Mouse (Mus musculus) embryonic fibroblast, embryonic 13.5 days (primary cell): ENCODE measurements at regions not wholly inside any gene's neighbourhood (a gene's known extent, or its start where the extent isn't known, plus 50 kb on each side); places are given as distances from the start of the nearest gene placed in this dataset.

ENCODE experiments used
- CTCF ChIP-seq: IDR thresholded peaks from 2 replicates; pipeline ENCODE4 v1.5.1; 2011; ENCODE audit warnings: mild to moderate bottlenecking, control low read depth, low read length, moderate library complexity, borderline replicate concordance; ENCODE audit not compliant: insufficient read depth
- POLR2A ChIP-seq: IDR thresholded peaks from 2 replicates; pipeline ENCODE4 v1.6.1; 2011; ENCODE audit warnings: low read depth, mild to moderate bottlenecking, control low read depth, low read length, moderate library complexity

DNA sequence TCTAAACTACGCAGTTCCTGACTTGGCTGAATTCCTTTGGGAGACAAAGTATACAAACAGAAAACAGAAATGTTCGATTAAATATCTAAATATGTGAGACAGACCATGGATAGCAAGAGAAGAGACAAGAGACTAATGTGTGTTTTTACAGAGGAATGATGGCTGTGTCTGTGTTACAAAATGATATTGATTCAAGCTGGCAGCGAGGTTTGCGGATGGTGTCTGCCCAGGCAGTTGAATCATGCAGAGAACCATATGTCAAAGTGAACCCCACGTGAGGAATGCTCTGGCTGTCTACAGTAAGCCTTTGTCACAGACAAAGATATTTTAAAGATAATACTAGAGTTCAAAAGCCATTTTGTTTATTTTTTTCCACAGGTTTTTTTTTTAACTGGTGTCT, 320.2 kb downstream of the Grxcr1 start:
- TF ChIP-seq CTCF (no peak), POLR2A (no peak)
